Mouse (Mus musculus): ENCODE data around the gene Arid1b. TPM values are rescaled to one million over a fixed set of nuclear protein-coding genes. Genes with fewer than 3 reads are reported as not detected.

Gene Arid1b
- polyA plus RNA-seq, 1 experiment from 2014 or later: 16.1 TPM

DNA sequence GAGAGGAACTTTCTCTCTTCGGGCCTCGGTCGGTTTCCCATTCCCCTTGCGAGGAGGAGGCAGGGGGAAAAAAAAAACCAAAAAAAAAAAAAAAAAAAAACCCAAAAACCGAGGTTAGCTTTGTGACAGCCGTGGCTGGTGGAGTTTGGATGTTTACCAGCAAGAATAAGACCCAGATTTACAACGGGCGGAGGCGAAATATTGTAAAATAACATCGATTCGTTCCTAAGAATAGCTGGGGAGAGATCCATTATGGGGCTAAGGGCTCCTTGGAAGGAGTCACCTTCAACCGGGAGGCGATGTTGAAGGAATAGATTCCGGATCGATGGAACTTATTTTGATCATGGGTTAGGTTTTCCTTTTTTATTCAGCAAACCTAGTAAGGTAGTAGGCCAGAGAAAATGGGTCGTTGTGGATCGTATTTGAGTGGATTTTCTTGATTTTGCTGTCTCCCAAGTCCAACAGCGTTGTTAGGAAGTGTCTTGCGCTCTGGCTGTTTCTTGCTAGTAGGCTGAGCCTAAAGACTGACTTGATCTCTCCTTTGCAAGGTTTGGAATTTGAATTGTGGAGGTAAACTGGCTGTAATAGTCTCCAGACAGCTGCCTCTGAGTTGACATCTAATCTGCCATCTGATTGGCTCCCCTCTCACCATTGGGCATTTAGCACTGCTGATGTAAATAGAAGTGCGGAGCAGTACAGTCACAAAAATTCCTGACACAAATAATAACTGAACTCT is 2.9 kb downstream of the Arid1b start:
- WGBS: 0% methylated on average over 20 of the region's 20 CpGs
- no peak for ATAC-seq (ENCODE audit: low FRiP score)
- Histone ChIP-seq H3K27ac (peak overlapping the region; percentile 100), H3K9me3 (no peaks in the 10 kb centered on the region), H3K27me3 (no peaks in the 10 kb centered on the region), H3K4me3 (peak overlapping the region; percentile 85), H3K36me3 (no peaks in the 10 kb centered on the region), H3K4me2 (peak overlapping the region; percentile 69), H3K9ac (peak overlapping the region; percentile 100), H3K4me1 (replicated peaks) (peaks cover 41% of the 10 kb centered on the region)

DNA sequence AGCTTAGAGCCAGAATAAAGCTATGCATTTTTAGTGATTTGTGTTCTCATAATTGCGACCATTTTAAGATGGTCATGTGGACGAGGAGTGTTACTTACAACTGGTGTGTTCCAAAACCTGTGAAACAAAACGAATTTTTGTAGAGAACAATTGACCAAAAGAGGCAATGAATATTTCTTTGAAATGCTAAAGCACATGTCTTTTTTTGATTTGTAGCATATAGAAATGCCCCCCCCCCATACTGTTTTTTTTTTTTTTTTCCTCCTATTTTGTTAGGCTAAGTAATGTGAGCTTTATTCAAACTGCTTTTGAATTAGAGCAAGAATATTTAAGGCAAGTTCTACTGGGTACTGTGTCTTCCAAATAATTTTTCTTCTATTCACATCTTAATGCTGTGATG is 3.8 kb downstream of the Arid1b start:
- H3K9ac ChIP-seq: no peak overlapping the region
- no peaks in the 10 kb centered on the region for H3K9me3 ChIP-seq
- peak overlapping the region; percentile 85 for H3K4me3 ChIP-seq
- ATAC-seq (ENCODE audit: low FRiP score): no peak
- H3K4me2 ChIP-seq: peak overlapping the region; percentile 69
- 31% methylated on average over 3 of the region's 3 CpGs for WGBS
- no peaks in the 10 kb centered on the region for H3K27me3 ChIP-seq
- peaks cover 48% of the 10 kb centered on the region for H3K4me1 ChIP-seq (replicated peaks)
- no peak overlapping the region for H3K27ac ChIP-seq
- no peaks in the 10 kb centered on the region for H3K36me3 ChIP-seq

DNA sequence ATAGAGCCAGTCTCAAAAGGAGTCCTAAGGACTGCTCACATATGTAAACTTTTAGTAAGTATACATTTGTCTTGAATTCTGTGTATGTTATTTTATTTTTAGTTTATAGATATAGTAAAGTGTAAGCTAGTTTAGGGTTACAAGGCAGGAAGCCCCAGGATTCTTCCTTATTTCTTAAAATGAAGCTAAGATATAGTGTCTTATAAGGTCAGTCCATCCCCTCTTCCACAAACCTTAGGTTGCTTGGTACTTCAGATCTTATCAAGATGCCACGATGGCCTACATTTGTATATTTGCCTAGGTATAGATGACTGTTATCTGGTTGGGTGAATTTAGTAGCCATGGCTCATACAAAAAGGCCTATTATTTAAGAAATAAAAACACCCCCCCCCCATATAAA is 5.1 kb downstream of the Arid1b start:
- H3K27ac ChIP-seq: no peak overlapping the region
- ATAC-seq (ENCODE audit: low FRiP score): no peak
- peaks cover 51% of the 10 kb centered on the region for H3K4me1 ChIP-seq (replicated peaks)
- 0 out of 2 replicates have a peak overlapping the region, but pooled peaks have one; percentile 49 for H3K9ac ChIP-seq
- peak overlapping the region; percentile 42 for H3K4me2 ChIP-seq
- WGBS: 58% methylated on average over 1 of the region's 1 CpGs
- H3K4me3 ChIP-seq: no peak overlapping the region
- no peaks in the 10 kb centered on the region for H3K9me3 ChIP-seq
- no peaks in the 10 kb centered on the region for H3K27me3 ChIP-seq
- H3K36me3 ChIP-seq: no peaks in the 10 kb centered on the region

DNA sequence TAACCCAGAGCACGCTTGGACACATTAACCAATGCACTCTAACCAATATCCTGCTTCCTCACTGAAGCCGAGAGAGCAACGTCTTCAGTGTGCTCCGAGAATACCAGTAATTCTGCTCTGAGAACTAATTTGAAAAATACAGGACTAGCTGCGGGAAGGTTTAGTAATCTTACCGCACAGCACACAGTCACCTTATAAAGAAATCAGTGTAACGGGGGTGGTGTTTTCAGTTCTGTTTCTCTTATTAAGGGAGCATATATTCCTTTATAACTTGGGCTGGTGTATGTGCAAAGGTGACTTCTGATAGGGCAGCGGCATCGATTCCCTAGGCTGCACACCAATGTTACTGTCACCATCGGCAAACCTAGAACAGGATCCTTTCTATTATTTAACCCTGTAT is 5.9 kb downstream of the Arid1b start:
- no peak for ATAC-seq (ENCODE audit: low FRiP score)
- Histone ChIP-seq H3K9me3 (no peaks in the 10 kb centered on the region), H3K27ac (peak overlapping the region; percentile 35; the same call in 1 of the 2 replicates)

DNA sequence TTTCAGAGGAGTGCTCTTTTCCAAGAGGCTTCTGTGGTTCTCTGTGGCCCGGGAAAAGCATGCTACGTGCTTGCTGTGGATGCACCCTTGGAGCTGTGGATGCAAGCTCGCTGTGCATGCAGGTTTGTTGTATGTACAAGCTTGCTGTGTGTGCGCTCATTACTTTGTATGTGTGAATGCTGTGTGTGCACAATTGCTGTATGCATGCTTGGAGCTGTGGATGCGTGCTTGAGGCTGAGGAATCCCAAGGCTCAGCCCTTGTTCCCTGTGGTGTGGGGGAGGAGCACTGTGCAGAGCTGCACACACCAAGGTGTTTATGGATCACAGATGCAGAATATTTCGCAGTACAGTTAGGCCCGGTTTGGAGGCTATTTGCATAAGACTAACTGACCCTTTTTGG is 6.7 kb downstream of the Arid1b start:
- H3K9me3 ChIP-seq: no peaks in the 10 kb centered on the region
- H3K9ac ChIP-seq: peak overlapping the region; percentile 30
- no peaks in the 10 kb centered on the region for H3K36me3 ChIP-seq
- no peak for ATAC-seq (ENCODE audit: low FRiP score)
- peak overlapping the region; percentile 34 for H3K4me3 ChIP-seq
- H3K4me1 ChIP-seq (replicated peaks): peaks cover 67% of the 10 kb centered on the region
- H3K4me2 ChIP-seq: peak overlapping the region; percentile 42
- 37% methylated on average over 7 of the region's 7 CpGs for WGBS
- peak overlapping the region; percentile 41; the same call in 1 of the 2 replicates for H3K27ac ChIP-seq
- H3K27me3 ChIP-seq: no peaks in the 10 kb centered on the region

More for the DNA sequence above, 5.9 kb downstream of the Arid1b start:
- WGBS: 40% methylated on average over 10 of the region's 10 CpGs
- no peaks in the 10 kb centered on the region for H3K27me3 ChIP-seq
- peak overlapping the region; percentile 42 for H3K4me2 ChIP-seq
- H3K4me1 ChIP-seq (replicated peaks): peaks cover 59% of the 10 kb centered on the region
- no peaks in the 10 kb centered on the region for H3K36me3 ChIP-seq
- H3K9ac ChIP-seq: peak overlapping the region; percentile 66
- H3K4me3 ChIP-seq: peak overlapping the region; percentile 34

DNA sequence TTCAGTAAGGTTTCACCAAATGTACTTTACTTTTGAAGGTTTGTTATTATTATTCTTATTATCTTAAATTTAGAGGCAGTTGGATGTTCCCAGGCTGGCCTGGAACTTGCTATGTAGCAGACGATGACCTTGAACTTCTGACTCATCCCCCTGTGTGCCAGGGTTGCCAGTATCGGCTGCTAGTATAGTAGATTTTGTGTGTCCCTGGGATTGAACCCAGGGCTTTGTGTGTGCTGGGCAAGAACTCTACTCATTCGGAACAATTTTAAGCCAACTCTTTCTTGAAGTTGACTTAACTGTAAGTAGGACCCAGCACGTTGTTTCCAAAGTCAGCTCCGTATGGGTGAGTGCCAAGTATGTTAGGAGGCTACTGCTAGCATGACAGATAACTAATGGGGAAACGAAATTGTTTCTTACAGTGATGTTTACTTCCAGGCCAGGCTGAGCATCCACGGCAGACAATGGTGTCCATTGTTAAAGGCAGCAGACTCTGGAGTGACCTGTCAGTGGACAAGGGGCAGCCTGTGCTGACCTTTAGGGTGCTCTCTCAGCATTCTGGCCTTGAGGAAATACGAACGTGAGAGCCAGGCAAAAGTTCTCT is 7.5 kb downstream of the Arid1b start:
- H3K9me3 ChIP-seq: no peaks in the 10 kb centered on the region
- H3K4me2 ChIP-seq: peak overlapping the region; percentile 11
- H3K27me3 ChIP-seq: no peaks in the 10 kb centered on the region
- 32% methylated on average over 9 of the region's 9 CpGs for WGBS
- no peak overlapping the region for H3K9ac ChIP-seq
- H3K4me3 ChIP-seq: no peak overlapping the region
- no peak for ATAC-seq (ENCODE audit: low FRiP score)
- H3K4me1 ChIP-seq (replicated peaks): peaks cover 73% of the 10 kb centered on the region
- H3K27ac ChIP-seq: no peak overlapping the region
- H3K36me3 ChIP-seq: no peaks in the 10 kb centered on the region

DNA sequence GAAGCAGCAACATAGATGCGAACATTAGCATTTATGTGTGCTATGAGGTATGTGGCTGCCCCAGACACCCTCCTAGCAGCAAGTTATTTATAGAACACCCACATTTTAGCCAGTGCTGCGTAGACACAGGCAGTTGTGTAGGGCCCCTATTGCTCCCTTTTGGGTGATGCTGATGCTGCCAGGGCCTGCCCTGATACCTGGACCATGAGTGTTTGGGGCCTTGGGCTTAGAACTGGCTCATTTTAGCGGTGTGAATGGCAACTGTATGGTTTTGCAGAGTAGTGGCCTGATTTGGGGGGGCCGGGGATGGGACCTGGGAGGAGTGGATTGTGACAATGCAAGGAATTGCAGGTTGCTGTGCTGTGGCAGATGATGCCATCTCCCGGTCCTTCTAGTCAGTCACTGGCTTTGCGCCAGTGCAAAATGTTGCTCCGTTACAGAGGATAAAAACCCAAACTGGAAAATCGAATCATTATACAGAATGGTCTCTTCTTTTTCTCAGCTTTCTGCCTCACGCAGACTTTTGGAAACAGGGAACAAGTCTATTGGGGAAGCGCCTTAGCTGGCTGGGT is 8.9 kb downstream of the Arid1b start:
- Histone ChIP-seq H3K4me3 (no peak overlapping the region), H3K36me3 (no peaks in the 10 kb centered on the region), H3K27me3 (no peaks in the 10 kb centered on the region), H3K9me3 (no peaks in the 10 kb centered on the region), H3K4me2 (peak overlapping the region; percentile 25), H3K4me1 (replicated peaks) (peaks cover 87% of the 10 kb centered on the region), H3K9ac (peak overlapping the region; percentile 40), H3K27ac (peak overlapping the region; percentile 46; the same call in 1 of the 2 replicates)
- 67% methylated on average over 10 of the region's 10 CpGs for WGBS
- no peak for ATAC-seq (ENCODE audit: low FRiP score)

DNA sequence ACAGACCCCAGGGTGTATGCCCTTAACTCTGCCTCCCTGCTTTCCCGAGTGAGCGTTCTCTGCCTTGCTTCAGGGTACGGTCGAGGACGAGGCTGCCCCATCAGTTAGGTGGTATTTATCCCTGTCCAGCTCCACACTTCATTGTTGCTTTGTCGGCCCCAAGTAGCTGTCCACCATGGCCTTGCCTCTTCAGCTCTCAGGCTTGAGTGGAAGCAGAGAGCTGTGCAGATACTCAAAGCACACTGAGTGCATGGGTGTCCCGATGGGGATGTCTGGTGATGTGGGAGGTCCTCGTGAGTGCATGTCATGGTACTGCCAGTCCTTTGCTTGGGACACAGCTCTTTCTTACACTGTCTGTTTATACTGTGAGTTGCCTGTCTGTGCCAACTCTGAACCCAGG is 10.1 kb downstream of the Arid1b start:
- no peak for ATAC-seq (ENCODE audit: low FRiP score)
- peak overlapping the region; percentile 21 for H3K4me2 ChIP-seq
- 41% methylated on average over 8 of the region's 8 CpGs for WGBS
- H3K36me3 ChIP-seq: no peaks in the 10 kb centered on the region
- peaks cover 96% of the 10 kb centered on the region for H3K4me1 ChIP-seq (replicated peaks)
- no peaks in the 10 kb centered on the region for H3K27me3 ChIP-seq
- peak overlapping the region; percentile 43; the same call in 1 of the 2 replicates for H3K9ac ChIP-seq
- H3K9me3 ChIP-seq: no peaks in the 10 kb centered on the region
- 0 out of 2 replicates have a peak overlapping the region, but pooled peaks have one; percentile 35 for H3K27ac ChIP-seq
- H3K4me3 ChIP-seq: no peak overlapping the region

DNA sequence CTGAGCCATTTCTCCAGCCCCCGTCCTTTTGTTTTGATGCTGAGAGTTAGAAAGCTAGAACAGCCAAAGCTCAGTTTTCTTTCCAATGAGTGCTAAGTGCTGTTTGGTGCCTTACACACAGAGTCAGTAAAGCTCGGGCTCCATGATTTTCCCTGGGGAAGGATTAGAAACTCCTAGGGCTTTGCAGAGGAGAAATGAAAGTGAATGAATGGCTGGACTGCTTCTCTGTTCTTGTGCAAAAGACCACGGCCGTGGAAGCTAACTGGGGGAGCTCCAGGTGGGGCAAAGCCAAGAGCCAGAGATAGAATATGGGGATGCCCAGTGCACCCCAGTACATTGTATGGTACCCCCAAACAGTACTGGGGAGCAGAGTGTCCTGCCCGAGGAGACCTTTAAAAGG is 10.6 kb downstream of the Arid1b start:
- ATAC-seq (ENCODE audit: low FRiP score): no peak
- H3K4me3 ChIP-seq: no peak overlapping the region
- H3K9ac ChIP-seq: no peak overlapping the region
- H3K9me3 ChIP-seq: no peaks in the 10 kb centered on the region
- 0 out of 2 replicates have a peak overlapping the region, but pooled peaks have one; percentile 35 for H3K27ac ChIP-seq
- peak overlapping the region; percentile 21 for H3K4me2 ChIP-seq
- H3K36me3 ChIP-seq: no peaks in the 10 kb centered on the region
- no peaks in the 10 kb centered on the region for H3K27me3 ChIP-seq
- peaks cover 97% of the 10 kb centered on the region for H3K4me1 ChIP-seq (replicated peaks)
- 46% methylated on average over 5 of the region's 5 CpGs for WGBS

DNA sequence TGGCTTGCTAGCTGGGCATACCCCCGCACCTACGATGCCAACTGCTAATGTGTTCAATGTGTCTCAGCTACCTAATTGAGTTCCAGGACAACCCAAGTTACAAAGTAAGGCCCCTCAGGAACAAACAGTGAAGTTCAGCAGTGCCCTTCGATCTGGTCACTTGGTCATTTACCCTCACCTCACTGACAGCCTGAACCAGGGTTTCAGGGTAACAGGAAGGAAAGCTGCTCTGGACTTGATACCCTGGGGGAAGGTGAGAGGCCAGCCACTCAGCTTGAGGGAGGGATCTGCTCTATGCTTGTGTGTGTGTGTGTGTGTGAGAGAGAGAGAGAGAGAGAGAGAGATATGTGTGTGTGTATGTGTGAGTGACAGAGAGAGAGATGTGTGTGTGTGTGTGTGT is 11.2 kb downstream of the Arid1b start:
- H3K27ac ChIP-seq: no peak overlapping the region
- 75% methylated on average over 3 of the region's 3 CpGs for WGBS
- no peak overlapping the region for H3K9ac ChIP-seq
- ATAC-seq (ENCODE audit: low FRiP score): no peak
- no peaks in the 10 kb centered on the region for H3K27me3 ChIP-seq
- no peak overlapping the region for H3K4me3 ChIP-seq
- H3K9me3 ChIP-seq: no peaks in the 10 kb centered on the region
- peaks cover 97% of the 10 kb centered on the region for H3K4me1 ChIP-seq (replicated peaks)
- H3K36me3 ChIP-seq: no peaks in the 10 kb centered on the region
- no peak overlapping the region for H3K4me2 ChIP-seq

DNA sequence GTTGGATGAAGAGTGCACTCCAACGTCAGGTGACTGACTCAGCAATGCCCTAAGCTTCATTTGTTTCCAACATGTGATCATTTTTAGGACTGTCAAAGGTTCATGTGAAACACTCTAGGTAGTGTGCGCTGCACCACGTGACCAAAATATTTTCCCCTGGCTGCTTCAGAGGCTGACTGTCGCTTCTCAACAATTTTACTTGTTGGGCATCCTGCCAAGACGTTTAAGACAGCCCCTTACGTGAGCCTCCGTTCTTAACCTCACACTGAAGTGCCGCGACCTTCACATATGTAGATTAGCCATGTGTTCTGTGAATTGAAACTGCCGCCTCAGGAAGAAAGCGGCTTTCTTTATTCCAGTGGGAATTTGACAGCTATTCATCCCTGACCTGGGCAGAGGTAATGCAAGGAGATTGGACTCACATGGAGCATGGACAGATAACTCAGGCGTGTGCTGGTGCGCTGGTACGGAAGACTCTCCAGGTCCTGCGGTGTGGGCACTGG is 13.1 kb downstream of the Arid1b start:
- WGBS: 5% methylated on average over 15 of the region's 15 CpGs
- Histone ChIP-seq H3K27ac (no peak overlapping the region), H3K27me3 (no peaks in the 10 kb centered on the region), H3K9me3 (no peaks in the 10 kb centered on the region), H3K4me3 (peak overlapping the region; percentile 10; the same call in 1 of the 2 replicates), H3K4me1 (replicated peaks) (peaks cover 95% of the 10 kb centered on the region), H3K36me3 (no peaks in the 10 kb centered on the region), H3K4me2 (peak overlapping the region; percentile 45), H3K9ac (peak overlapping the region; percentile 44; the same call in 1 of the 2 replicates)
- peak; percentile 44 for ATAC-seq (ENCODE audit: low FRiP score)

DNA sequence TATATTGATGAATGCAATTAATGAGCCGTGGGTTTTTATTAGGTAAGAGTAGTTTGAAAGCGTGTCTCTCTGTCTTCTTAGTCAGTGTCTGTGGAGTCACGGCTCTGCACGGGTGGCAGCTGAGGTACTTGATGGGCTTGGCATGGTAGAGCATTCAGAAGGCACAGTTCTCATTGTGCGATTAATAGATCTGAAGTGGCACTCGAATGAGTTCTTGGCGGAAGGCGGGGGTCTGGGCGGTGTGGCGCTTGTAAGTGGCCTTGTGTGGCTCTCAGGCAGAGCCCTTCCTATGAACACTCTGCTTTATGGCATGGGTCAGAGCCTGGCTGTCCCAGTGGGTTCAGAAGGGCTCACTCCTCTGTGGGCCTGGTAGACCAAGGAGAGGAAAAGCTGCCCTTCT is 14.1 kb downstream of the Arid1b start:
- H3K36me3 ChIP-seq: no peaks in the 10 kb centered on the region
- H3K9me3 ChIP-seq: no peaks in the 10 kb centered on the region
- ATAC-seq (ENCODE audit: low FRiP score): no peak
- no peak overlapping the region for H3K4me3 ChIP-seq
- H3K9ac ChIP-seq: no peak overlapping the region
- WGBS: 39% methylated on average over 10 of the region's 10 CpGs
- peaks cover 93% of the 10 kb centered on the region for H3K4me1 ChIP-seq (replicated peaks)
- no peaks in the 10 kb centered on the region for H3K27me3 ChIP-seq
- peak overlapping the region; percentile 48 for H3K27ac ChIP-seq
- peak overlapping the region; percentile 26; the same call in 1 of the 2 replicates for H3K4me2 ChIP-seq
